Mouse (Mus musculus) forebrain, embryonic 13.5 days (tissue): ENCODE measurements around the gene Lsm4. TPM values are rescaled to one million over a fixed set of nuclear protein-coding genes. Genes with fewer than 3 reads are reported as not detected.

ENCODE experiments used
- ATAC-seq: fragments of 200-750 bp; cut with Nextera tagmentation; 2 replicates; pipeline ENCODE4 v1.8.0; 2017
- H3K27ac ChIP-seq: fragments of 300-500 bp; sonication (generic); 2 replicates; pipeline ENCODE4 v1.5.1; 2015; ENCODE audit warnings: inconsistent platforms, mild to moderate bottlenecking, moderate library complexity
- H3K27me3 ChIP-seq: fragments of 300-500 bp; sonication (generic); 2 replicates; pipeline ENCODE4 v1.6.1; 2015; ENCODE audit warnings: mild to moderate bottlenecking, inconsistent platforms
- H3K36me3 ChIP-seq: fragments of 300-500 bp; sonication (generic); 2 replicates; pipeline ENCODE4 v1.6.1; 2015; ENCODE audit warnings: mild to moderate bottlenecking, inconsistent platforms; ENCODE audit not compliant: poor library complexity, severe bottlenecking
- H3K4me1 ChIP-seq: fragments of 300-500 bp; sonication (generic); 2 replicates; pipeline ENCODE4 v1.6.1; 2015; ENCODE audit warnings: inconsistent platforms
- H3K4me2 ChIP-seq: fragments of 300-500 bp; sonication (generic); 2 replicates; pipeline ENCODE4 v1.6.1; 2015; ENCODE audit warnings: inconsistent platforms, mild to moderate bottlenecking, moderate library complexity
- H3K4me3 ChIP-seq: fragments of 300-500 bp; sonication (generic); 2 replicates; pipeline ENCODE4 v1.5.1; 2015; ENCODE audit warnings: mild to moderate bottlenecking, inconsistent platforms
- H3K9ac ChIP-seq: fragments of 300-500 bp; sonication (generic); 2 replicates; pipeline ENCODE4 v1.6.1; 2015; ENCODE audit warnings: mild to moderate bottlenecking, inconsistent platforms
- H3K9me3 ChIP-seq: fragments of 300-500 bp; sonication (generic); replicated peaks from 2 replicates; pipeline ENCODE4 v1.6.1; 2016; ENCODE audit warnings: inconsistent platforms
- WGBS: fragments of 180-500 bp; shearing (Covaris S2); methylation state at CpG from one replicate; pipeline ENCODE4 v1.1.7; 2015; 5-methylcytosine and 5-hydroxymethylcytosine counted together
- polyA plus RNA-seq: library from polyadenylated mRNA; unstranded; fragments of >200 nt; fragmentation: Nextera tagmentation; extraction: Ambion mirVana; gene quantifications from 2 replicates; pipeline ENCODE4 v1.2.1, GENCODE M21; 2015

Gene Lsm4
- polyA plus RNA-seq, 1 experiment from 2014 or later: 238 TPM

GRCm38 (mm10) chr8:70655469-70655868 lies 17.6 kb upstream of the Lsm4 start:
- peak overlapping the region; percentile 60; the same call in 1 of the 2 replicates for H3K9ac ChIP-seq
- peaks cover 52% of the 10 kb centered on the region for H3K4me1 ChIP-seq
- H3K9me3 ChIP-seq: no peaks in the 10 kb centered on the region
- H3K4me2 ChIP-seq: no peak overlapping the region
- peaks cover 38% of the 10 kb centered on the region for H3K36me3 ChIP-seq
- no peaks in the 10 kb centered on the region for H3K27me3 ChIP-seq
- H3K4me3 ChIP-seq: no peak overlapping the region
- WGBS: 3% methylated on average over 2 of the region's 2 CpGs
- H3K27ac ChIP-seq: peak overlapping the region; percentile 96
- ATAC-seq: no peak

- Histone ChIP-seq H3K4me1 (peaks cover 53% of the 10 kb centered on the region), H3K9ac (peak overlapping the region; percentile 60), H3K4me2 (peak overlapping the region; percentile 87), H3K27me3 (no peaks in the 10 kb centered on the region), H3K27ac (peak overlapping the region; percentile 96), H3K9me3 (no peaks in the 10 kb centered on the region), H3K36me3 (peaks cover 30% of the 10 kb centered on the region), H3K4me3 (peak overlapping the region; percentile 12; the same call in 1 of the 2 replicates)
- peak; percentile 10; the same call in 1 of the 2 replicates for ATAC-seq
- WGBS: 9% methylated on average over 13 of the region's 13 CpGs
Measured at GRCm38 (mm10) chr8:70656193-70656790, 16.8 kb upstream of the Lsm4 start.

DNA sequence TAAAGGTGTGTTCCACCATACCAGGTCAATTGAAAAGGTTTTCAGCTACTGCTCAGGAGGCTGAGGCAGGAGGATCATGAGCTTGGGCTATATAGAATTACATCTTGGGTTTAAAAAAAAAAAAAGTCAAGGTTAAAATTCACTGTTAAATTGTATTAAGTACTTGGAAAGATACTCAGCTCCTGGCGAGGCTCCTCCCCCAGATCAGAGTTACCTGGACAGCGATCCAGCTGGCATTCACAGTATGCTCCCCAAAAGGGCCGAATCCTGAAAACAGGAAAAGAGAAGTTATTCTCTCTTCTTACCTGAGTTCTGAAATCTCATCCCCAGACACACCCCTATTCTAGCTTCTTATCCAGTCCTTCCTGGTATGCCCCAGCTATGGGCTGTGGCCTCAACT lies 15.8 kb upstream of the Lsm4 start:
- peaks cover 53% of the 10 kb centered on the region for H3K4me1 ChIP-seq
- H3K27me3 ChIP-seq: no peaks in the 10 kb centered on the region
- H3K9me3 ChIP-seq: no peaks in the 10 kb centered on the region
- H3K4me3 ChIP-seq: no peak overlapping the region
- 90% methylated on average over 3 of the region's 3 CpGs for WGBS
- peak overlapping the region; percentile 60 for H3K9ac ChIP-seq
- peak overlapping the region; percentile 96 for H3K27ac ChIP-seq
- no peak for ATAC-seq
- peak overlapping the region; percentile 87 for H3K4me2 ChIP-seq
- peaks cover 22% of the 10 kb centered on the region for H3K36me3 ChIP-seq

- 82% methylated on average over 2 of the region's 2 CpGs for WGBS
Measured at GRCm38 (mm10) chr8:70657739-70658138, 15.3 kb upstream of the Lsm4 start.

GRCm38 (mm10) chr8:70658897-70659603 lies 14.0 kb upstream of the Lsm4 start:
- Histone ChIP-seq H3K4me2 (peak overlapping the region; percentile 87), H3K4me1 (peaks cover 53% of the 10 kb centered on the region)
- under 1% methylated on average over 30 of the region's 31 CpGs for WGBS

More at GRCm38 (mm10) chr8:70657739-70658138, 15.3 kb upstream of the Lsm4 start:
- peaks cover 53% of the 10 kb centered on the region for H3K4me1 ChIP-seq
- H3K4me3 ChIP-seq: peak overlapping the region; percentile 76
- H3K27ac ChIP-seq: peak overlapping the region; percentile 96
- no peak for ATAC-seq
- H3K4me2 ChIP-seq: peak overlapping the region; percentile 87
- H3K9ac ChIP-seq: 0 out of 2 replicates have a peak overlapping the region, but pooled peaks have one; percentile 4
- peaks cover 17% of the 10 kb centered on the region for H3K36me3 ChIP-seq
- no peaks in the 10 kb centered on the region for H3K9me3 ChIP-seq
- H3K27me3 ChIP-seq: no peaks in the 10 kb centered on the region

DNA sequence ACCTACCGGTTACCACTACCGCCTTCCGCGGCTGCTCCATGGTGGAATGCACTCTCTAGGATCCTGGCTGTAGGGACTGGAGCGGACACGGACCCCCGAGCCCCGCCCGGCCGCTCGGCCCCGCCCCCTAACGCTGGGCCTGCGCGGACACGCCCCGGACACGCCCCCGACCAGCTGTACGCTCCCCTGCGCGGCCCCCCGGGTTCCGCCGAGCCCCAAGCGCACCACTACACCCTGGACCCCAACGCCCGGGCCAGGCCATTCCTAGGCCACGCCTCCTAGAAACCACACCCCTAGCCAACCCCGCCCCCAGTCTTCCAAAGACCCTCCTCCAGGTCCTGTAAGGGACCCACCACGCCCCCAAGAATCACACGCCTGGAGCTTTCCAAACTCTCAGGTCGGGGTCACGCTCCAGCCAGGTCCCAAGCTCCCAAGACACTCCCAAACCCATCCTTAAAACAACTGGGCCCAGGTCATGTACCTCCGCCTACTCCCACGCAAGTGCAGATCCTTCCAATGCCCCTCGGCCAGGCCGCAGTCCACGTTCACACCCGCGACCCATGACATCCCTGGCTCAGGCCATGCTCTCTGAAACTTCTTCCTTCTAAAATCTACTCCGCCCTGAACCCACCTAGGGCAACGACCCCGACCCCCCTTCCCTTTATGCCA lies 13.3 kb upstream of the Lsm4 start:
- Histone ChIP-seq H3K9me3 (no peaks in the 10 kb centered on the region), H3K9ac (peak overlapping the region; percentile 88), H3K27ac (peak overlapping the region; percentile 45), H3K27me3 (no peaks in the 10 kb centered on the region), H3K4me1 (peaks cover 53% of the 10 kb centered on the region), H3K4me3 (peak overlapping the region; percentile 76), H3K4me2 (peak overlapping the region; percentile 87), H3K36me3 (peaks cover 10% of the 10 kb centered on the region)
- 1% methylated on average over 37 of the region's 44 CpGs for WGBS
- ATAC-seq: peak; percentile 91

More at GRCm38 (mm10) chr8:70658897-70659603, 14.0 kb upstream of the Lsm4 start:
- peak overlapping the region; percentile 88 for H3K9ac ChIP-seq
- H3K4me3 ChIP-seq: peak overlapping the region; percentile 76
- H3K27me3 ChIP-seq: no peaks in the 10 kb centered on the region
- H3K36me3 ChIP-seq: peaks cover 13% of the 10 kb centered on the region
- H3K9me3 ChIP-seq: no peaks in the 10 kb centered on the region
- ATAC-seq: peak; percentile 0; the same call in 1 of the 2 replicates
- H3K27ac ChIP-seq: peak overlapping the region; percentile 45

DNA sequence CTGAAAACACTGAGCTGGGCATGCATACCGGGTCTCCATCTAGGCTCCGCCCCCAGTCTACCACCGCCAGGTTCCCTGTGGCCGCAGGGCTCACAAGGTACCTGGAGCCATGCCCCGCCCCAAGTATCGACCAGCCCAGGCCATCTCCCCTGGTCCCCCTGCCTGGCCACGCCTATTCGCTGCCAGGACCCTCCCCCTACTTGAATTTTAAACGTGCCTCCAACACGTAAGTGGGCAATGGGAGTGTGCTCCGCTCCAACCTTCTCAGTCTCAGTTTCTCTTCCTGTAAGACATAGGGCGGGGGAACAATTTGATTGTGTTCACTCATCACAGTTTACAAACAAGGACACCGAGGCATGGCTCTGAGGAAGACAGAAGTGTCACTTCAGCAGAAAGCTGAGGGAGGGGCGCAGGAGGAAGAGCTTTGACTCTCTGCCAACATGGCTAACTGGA lies 12.7 kb upstream of the Lsm4 start, which contains the start of gene Pgpep1:
TSS of gene Pgpep1 (minus strand) at position 116 of the 453 bp plus-strand sequence.
- H3K9ac ChIP-seq: peak within 1 kb of the TSS; percentile 88
- peak within 1 kb of the TSS; percentile 87 for H3K4me2 ChIP-seq
- H3K27me3 ChIP-seq: no peaks in the 10 kb centered on the region
- H3K36me3 ChIP-seq: peaks cover 4% of the 10 kb centered on the region
- peaks cover 49% of the 10 kb centered on the region for H3K4me1 ChIP-seq
- H3K27ac ChIP-seq: peak within 1 kb of the TSS; percentile 45
- peak; percentile 58 for ATAC-seq
- H3K9me3 ChIP-seq: no peaks in the 10 kb centered on the region
- H3K4me3 ChIP-seq: peak within 1 kb of the TSS; percentile 76
- 3% methylated on average over 14 of the region's 14 CpGs for WGBS

- H3K36me3 ChIP-seq: no peaks in the 10 kb centered on the region
- H3K4me1 ChIP-seq: peaks cover 15% of the 10 kb centered on the region
- H3K9ac ChIP-seq: no peak overlapping the region
- H3K4me3 ChIP-seq: no peak overlapping the region
- WGBS: 42% methylated on average over 4 of the region's 4 CpGs
- H3K27ac ChIP-seq: no peak overlapping the region
- no peak overlapping the region for H3K4me2 ChIP-seq
- ATAC-seq: no peak
- no peaks in the 10 kb centered on the region for H3K27me3 ChIP-seq
- no peaks in the 10 kb centered on the region for H3K9me3 ChIP-seq
Measured at GRCm38 (mm10) chr8:70663691-70664090, 9.4 kb upstream of the Lsm4 start.

DNA sequence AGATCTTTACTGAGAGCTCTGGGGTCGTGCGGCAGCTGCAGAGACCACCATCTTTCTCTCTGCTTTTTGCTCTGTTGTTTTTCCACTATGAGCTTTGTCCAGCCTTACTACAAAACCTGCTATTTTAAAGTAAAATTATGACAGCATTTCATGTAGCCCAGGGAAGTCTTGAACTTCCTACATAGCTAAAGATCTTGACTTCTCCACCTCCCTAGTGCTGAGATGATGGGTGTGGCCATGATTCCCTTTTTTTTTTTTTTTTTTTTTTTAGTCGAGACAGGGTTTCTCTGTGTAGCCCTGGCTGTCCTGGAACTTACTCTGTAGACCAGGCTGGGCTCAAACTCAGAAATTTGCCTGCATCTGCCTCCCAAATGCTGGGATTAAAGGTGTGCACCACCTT lies 8.4 kb upstream of the Lsm4 start:
- ATAC-seq: no peak
- 77% methylated on average over 3 of the region's 3 CpGs for WGBS
- no peak overlapping the region for H3K4me3 ChIP-seq
- no peaks in the 10 kb centered on the region for H3K27me3 ChIP-seq
- no peak overlapping the region for H3K9ac ChIP-seq
- H3K9me3 ChIP-seq: no peaks in the 10 kb centered on the region
- H3K27ac ChIP-seq: no peak overlapping the region
- H3K4me2 ChIP-seq: no peak overlapping the region
- H3K36me3 ChIP-seq: no peaks in the 10 kb centered on the region
- H3K4me1 ChIP-seq: peaks cover 10% of the 10 kb centered on the region

DNA sequence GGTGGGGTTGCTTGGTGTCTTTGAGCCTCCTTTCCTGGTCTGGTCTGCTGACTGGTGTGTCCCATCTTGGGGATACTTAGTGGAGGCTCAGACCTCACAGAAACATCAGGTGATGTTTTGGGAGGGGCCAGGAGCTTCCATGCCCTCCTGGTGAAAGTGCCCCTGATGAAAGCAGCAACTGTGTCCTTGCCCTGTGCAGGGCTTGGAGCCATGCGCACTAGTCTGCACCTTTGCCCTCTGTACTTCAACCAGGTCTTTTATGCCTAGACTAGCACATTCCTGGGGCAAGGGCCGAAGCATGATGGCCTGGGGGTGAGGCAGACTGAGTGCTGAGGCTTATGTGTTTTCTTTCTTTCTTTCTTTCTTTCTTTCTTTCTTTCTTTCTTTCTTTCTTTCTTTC lies 7.4 kb upstream of the Lsm4 start:
- no peak for ATAC-seq
- Histone ChIP-seq H3K4me2 (no peak overlapping the region), H3K9me3 (no peaks in the 10 kb centered on the region), H3K4me1 (peaks cover under 1% of the 10 kb centered on the region; the same call in 1 of the 2 replicates), H3K9ac (no peak overlapping the region), H3K27ac (no peak overlapping the region), H3K4me3 (no peak overlapping the region), H3K27me3 (no peaks in the 10 kb centered on the region), H3K36me3 (no peaks in the 10 kb centered on the region)
- 88% methylated on average over 2 of the region's 2 CpGs for WGBS

DNA sequence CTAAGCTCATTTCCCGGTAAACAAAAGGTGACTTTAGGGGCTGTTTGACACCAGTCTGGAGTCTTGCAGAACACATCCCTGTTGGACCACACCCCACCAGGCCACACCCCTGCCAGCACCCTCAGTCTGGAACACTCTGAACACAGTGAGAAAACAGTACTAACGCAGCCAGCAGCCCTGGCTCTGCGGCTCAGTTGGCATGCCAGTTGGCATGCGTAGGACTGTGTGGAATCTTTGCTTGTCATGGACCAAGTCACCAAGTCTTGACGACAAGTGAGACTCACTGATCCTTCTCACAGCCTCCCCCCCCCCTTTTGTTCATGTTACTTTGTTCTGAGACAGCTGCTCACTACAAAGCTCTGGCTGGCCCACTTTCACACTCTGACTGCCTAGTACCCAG lies 6.0 kb upstream of the Lsm4 start:
- H3K27me3 ChIP-seq: no peaks in the 10 kb centered on the region
- H3K9me3 ChIP-seq: no peaks in the 10 kb centered on the region
- no peaks in the 10 kb centered on the region for H3K36me3 ChIP-seq
- no peak overlapping the region for H3K4me2 ChIP-seq
- H3K4me3 ChIP-seq: no peak overlapping the region
- H3K4me1 ChIP-seq: no peaks in the 10 kb centered on the region
- no peak overlapping the region for H3K27ac ChIP-seq
- peak; percentile 32; the same call in 1 of the 2 replicates for ATAC-seq
- 63% methylated on average over 5 of the region's 5 CpGs for WGBS
- no peak overlapping the region for H3K9ac ChIP-seq
